Mouse (Mus musculus) embryonic facial prominence, embryonic 13.5 days (tissue): ENCODE measurements around the gene Slc7a14. TPM values are rescaled to one million over a fixed set of nuclear protein-coding genes. Genes with fewer than 3 reads are reported as not detected.

Experiments
- polyA plus RNA-seq: library from polyadenylated mRNA; unstranded; fragments of >200 nt; fragmentation: Nextera tagmentation; extraction: Ambion mirVana; gene quantifications from 2 replicates; pipeline ENCODE4 v1.2.1, GENCODE M21; 2015

Gene Slc7a14
- polyA plus RNA-seq, 1 experiment from 2014 or later, result 0.21 TPM

Other genes with a start within 250 kb of the Slc7a14 start
- gene Skil, start 215.3 kb downstream of the Slc7a14 start, polyA plus RNA-seq, result 18.4 and 23.6 TPM in 2 replicates
- gene Cldn11, start 160.5 kb downstream of the Slc7a14 start, polyA plus RNA-seq, result 18.1 and 23.7 TPM in 2 replicates